Mouse (Mus musculus) cerebellum, adult 11 months (tissue): ENCODE measurements around the gene Adam15.
A peak's percentile ranks its signal among the peaks of the same experiment; 100 is the strongest.

Experiments used
- DNase-seq: peaks from one replicate; pipeline ENCODE4 v3.0.0; 2022

Gene Adam15

GRCm38 (mm10) chr3:89321183-89322130 lies 28.3 kb downstream of the Adam15 start:
- DNase-seq: no peak

- DNase-seq: no peak
These were observed 29.1 kb downstream of the Adam15 start for GRCm38 (mm10) chr3:89320581-89321182.

- no peak for DNase-seq
These were observed 30.0 kb downstream of the Adam15 start for GRCm38 (mm10) chr3:89319591-89320350.

- no peak for DNase-seq
These were observed 30.7 kb downstream of the Adam15 start for GRCm38 (mm10) chr3:89318971-89319590.

GRCm38 (mm10) chr3:89318316-89318715 lies 31.5 kb downstream of the Adam15 start:
- no peak for DNase-seq

GRCm38 (mm10) chr3:89317246-89317645 lies 32.5 kb downstream of the Adam15 start:
- no peak for DNase-seq

- peak; percentile 79 for DNase-seq
These were observed 33.0 kb downstream of the Adam15 start for GRCm38 (mm10) chr3:89316833-89317232.

GRCm38 (mm10) chr3:89315930-89316831 lies 33.6 kb downstream of the Adam15 start:
- DNase-seq: no peak

- DNase-seq: peak; percentile 56
These were observed 34.4 kb downstream of the Adam15 start for GRCm38 (mm10) chr3:89315195-89315929.

- DNase-seq: no peak
These were observed 35.0 kb downstream of the Adam15 start for GRCm38 (mm10) chr3:89314791-89315190.

- DNase-seq: no peak
These were observed 35.5 kb downstream of the Adam15 start for GRCm38 (mm10) chr3:89314340-89314739.

GRCm38 (mm10) chr3:89308089-89308488 lies 41.7 kb downstream of the Adam15 start:
- DNase-seq: peak; percentile 46

- no peak for DNase-seq
These were observed 44.1 kb downstream of the Adam15 start for GRCm38 (mm10) chr3:89305551-89306325.

- DNase-seq: no peak
These were observed 44.7 kb downstream of the Adam15 start for GRCm38 (mm10) chr3:89305105-89305504.

GRCm38 (mm10) chr3:89304440-89304839 lies 45.4 kb downstream of the Adam15 start:
- no peak for DNase-seq

- DNase-seq: no peak
These were observed 49.3 kb downstream of the Adam15 start for GRCm38 (mm10) chr3:89300514-89300913.

- DNase-seq: no peak
These were observed 49.7 kb downstream of the Adam15 start for GRCm38 (mm10) chr3:89300071-89300470.

GRCm38 (mm10) chr3:89299499-89299898 lies 50.3 kb downstream of the Adam15 start:
- DNase-seq: no peak

- DNase-seq: no peak
These were observed 50.9 kb downstream of the Adam15 start for GRCm38 (mm10) chr3:89298908-89299307.

GRCm38 (mm10) chr3:89296761-89297396 lies 52.9 kb downstream of the Adam15 start:
- no peak for DNase-seq
